Mouse (Mus musculus) ES-Bruce4 (cell line): Measurements from ENCODE around the gene Ppt2.

Experiments used
- CTCF ChIP-seq: IDR thresholded peaks from one replicate; pipeline ENCODE4 v1.8.1; 2011; ENCODE audit warnings: low read depth, low read length
- POLR2A ChIP-seq: IDR thresholded peaks from one replicate; pipeline ENCODE4 v1.8.1; 2011; ENCODE audit warnings: low read length; ENCODE audit not compliant: insufficient read depth

DNA sequence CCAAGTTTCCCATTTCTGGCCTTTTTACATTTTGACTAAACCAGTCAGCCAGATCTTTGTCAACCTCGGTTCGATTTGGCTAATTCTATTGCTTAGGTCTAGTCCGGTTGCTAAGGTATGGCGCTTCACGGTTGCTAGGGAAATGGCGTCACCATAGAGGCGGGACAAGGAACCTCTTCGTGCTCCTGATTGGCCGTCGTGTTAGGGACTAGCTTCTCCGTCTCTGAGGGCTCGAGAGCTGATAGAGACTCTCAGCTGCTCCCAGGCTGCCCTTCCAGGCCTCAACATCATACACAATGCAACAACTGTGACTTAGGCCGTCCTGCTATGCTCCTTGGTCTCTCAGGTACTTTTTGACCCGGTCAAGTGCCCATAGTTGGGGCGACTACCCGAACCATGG, 16.3 kb upstream of the Ppt2 start, which contains the start of gene Fkbpl:
- TF ChIP-seq CTCF = no peak
- no peak for TF ChIP-seq POLR2A
